Mouse (Mus musculus): ENCODE measurements at regions not wholly inside any gene's neighbourhood (a gene's known extent, or its start where the extent isn't known, plus 50 kb on each side); places are given as distances from the start of the nearest gene placed in this dataset.
A peak's percentile ranks its signal among the peaks of the same experiment; 100 is the strongest.

GRCm38 (mm10) chr15:36888351-36889069 lies 119.1 kb downstream of the Zfp706 start:
- DNase-seq (ENCODE audit: low read depth) = peak; percentile 50

GRCm38 (mm10) chr15:36884671-36885365 lies 122.8 kb downstream of the Zfp706 start:
- peak; percentile 90 for DNase-seq (ENCODE audit: low read depth)

- DNase-seq (ENCODE audit: low read depth) = no peak
Observed at GRCm38 (mm10) chr15:36884074-36884473, 123.5 kb downstream of the Zfp706 start.

GRCm38 (mm10) chr15:36883156-36883555 lies 124.4 kb downstream of the Zfp706 start:
- DNase-seq (ENCODE audit: low read depth) = no peak

GRCm38 (mm10) chr15:36881576-36881975 lies 126.0 kb downstream of the Zfp706 start:
- no peak for DNase-seq (ENCODE audit: low read depth)

- no peak for DNase-seq (ENCODE audit: low read depth)
Observed at GRCm38 (mm10) chr15:36880602-36881001, 127.0 kb downstream of the Zfp706 start.

GRCm38 (mm10) chr15:36879587-36879986 lies 128.0 kb downstream of the Zfp706 start:
- no peak for DNase-seq (ENCODE audit: low read depth)

- DNase-seq (ENCODE audit: low read depth) = no peak
Observed at GRCm38 (mm10) chr15:36878960-36879359, 128.6 kb downstream of the Zfp706 start.

GRCm38 (mm10) chr15:36878276-36878675 lies 129.3 kb downstream of the Zfp706 start:
- DNase-seq (ENCODE audit: low read depth) = peak; percentile 35

GRCm38 (mm10) chr15:36877501-36877900 lies 130.1 kb downstream of the Zfp706 start:
- no peak for DNase-seq (ENCODE audit: low read depth)

GRCm38 (mm10) chr15:36875980-36876778 lies 131.4 kb downstream of the Zfp706 start:
- peak; percentile 8 for DNase-seq (ENCODE audit: low read depth)

- no peak for DNase-seq (ENCODE audit: low read depth)
Observed at GRCm38 (mm10) chr15:36874555-36874954, 133.0 kb downstream of the Zfp706 start.

GRCm38 (mm10) chr15:36873884-36874243 lies 133.7 kb downstream of the Zfp706 start:
- DNase-seq (ENCODE audit: low read depth) = no peak

- peak; percentile 69 for DNase-seq (ENCODE audit: low read depth)
Observed at GRCm38 (mm10) chr15:36873058-36873883, 134.3 kb downstream of the Zfp706 start.

GRCm38 (mm10) chr15:36872566-36872965 lies 135.0 kb downstream of the Zfp706 start:
- DNase-seq (ENCODE audit: low read depth) = no peak

GRCm38 (mm10) chr15:36870717-36871116 lies 136.9 kb downstream of the Zfp706 start:
- DNase-seq (ENCODE audit: low read depth) = no peak

- no peak for DNase-seq (ENCODE audit: low read depth)
Observed at GRCm38 (mm10) chr15:36870094-36870493, 137.5 kb downstream of the Zfp706 start.

GRCm38 (mm10) chr15:36866088-36866487 lies 141.5 kb downstream of the Zfp706 start:
- no peak for DNase-seq (ENCODE audit: low read depth)

- DNase-seq (ENCODE audit: low read depth) = peak; percentile 59
Observed at GRCm38 (mm10) chr15:36865332-36865731, 142.2 kb downstream of the Zfp706 start.

- no peak for DNase-seq (ENCODE audit: low read depth)
Observed at GRCm38 (mm10) chr15:36864046-36864445, 143.5 kb downstream of the Zfp706 start.

- DNase-seq (ENCODE audit: low read depth) = no peak
Observed at GRCm38 (mm10) chr15:36858711-36859110, 148.9 kb downstream of the Zfp706 start.

GRCm38 (mm10) chr15:36857622-36858021 lies 150.0 kb downstream of the Zfp706 start:
- no peak for DNase-seq (ENCODE audit: low read depth)
